Mouse (Mus musculus): ENCODE results near the gene Il2rg. TPM values are rescaled to one million over a fixed set of nuclear protein-coding genes. Genes with fewer than 3 reads are reported as not detected.

The Il2rg gene
- total and polyA plus RNA-seq, 3 experiments, result 82.6 to 294 (median 88.0) TPM

- Histone ChIP-seq H3K27me3 (replicated peaks) (no peaks in the 10 kb centered on the region), H3K79me2 (replicated peaks; ENCODE audit: control insufficient read depth, extremely low read depth, insufficient read depth, poor library complexity, severe bottlenecking) (peaks cover 30% of the 10 kb centered on the region), H3K9ac (ENCODE audit: insufficient read depth, low read depth) (peak overlapping the region; percentile 97), H3K4me3 (replicated peaks in 1 of 3; ENCODE audit: low read depth in 2 of 3, low read length in 2 of 3, poor library complexity in 1 of 3) (peak overlapping the region; percentile 64 to 88 (median 82)), H3K9me3 (replicated peaks; ENCODE audit: low read length) (no peaks in the 10 kb centered on the region), H3K36me3 (replicated peaks in 1 of 2; ENCODE audit: control insufficient read depth in 1 of 2, insufficient read depth in 1 of 2, low read length in 1 of 2) (peaks cover 34 to 46% of the 10 kb centered on the region in 2 experiments), H3K27ac (ENCODE audit: insufficient read depth, low read depth) (no peak overlapping the region; the same call in 1 of the 2 replicates), H3K4me1 (ENCODE audit: control insufficient read depth in 1 of 2, insufficient read depth in 2 of 2) (peaks cover 2 to 48% of the 10 kb centered on the region in 2 experiments; a peak in 2 of 4 replicates), H3K4me2 (ENCODE audit: insufficient read depth, low read depth, poor library complexity, severe bottlenecking) (peak overlapping the region; percentile 92)
- DNase-seq (ENCODE audit: extremely low read depth), result no peak
- no peak for TF ChIP-seq E2F4 (IDR thresholded peaks at IDR 0.05; ENCODE audit: insufficient replicate concordance, low read depth, low read length)
- no peak for TF ChIP-seq BHLHE40 (IDR thresholded peaks at IDR 0.05; ENCODE audit: low read depth, low read length)
- no peak for TF ChIP-seq MEF2A (IDR thresholded peaks at IDR 0.05; ENCODE audit: borderline replicate concordance, low read depth, low read length)
- TF ChIP-seq GABPA (IDR thresholded peaks at IDR 0.05; ENCODE audit: insufficient replicate concordance, low read depth, low read length), result no peak
- no peak for TF ChIP-seq MYC (IDR thresholded peaks at IDR 0.05; ENCODE audit: low read depth, low read length)
- no peak for TF ChIP-seq TCF12 (IDR thresholded peaks at IDR 0.05; ENCODE audit: low read depth, low read length)
- no peak for TF ChIP-seq UBTF (IDR thresholded peaks at IDR 0.05; ENCODE audit: low read depth, low read length)
- no peak for TF ChIP-seq POLR2A (IDR thresholded peaks at IDR 0.05; ENCODE audit: low read depth, low read length)
- TF ChIP-seq ZC3H11A (IDR thresholded peaks at IDR 0.05; ENCODE audit: low read depth, low read length), result no peak
- no peak for TF ChIP-seq MAFK (IDR thresholded peaks at IDR 0.05; ENCODE audit: insufficient replicate concordance, low read length)
- no peak for TF ChIP-seq CHD2 (IDR thresholded peaks at IDR 0.05; ENCODE audit: low read length)
- no peak for TF ChIP-seq MAX (IDR thresholded peaks at IDR 0.05; ENCODE audit: low read length)
- no peak for TF ChIP-seq USF1 (IDR thresholded peaks at IDR 0.05; ENCODE audit: low read depth, low read length)
- no peak for TF ChIP-seq SIN3A (IDR thresholded peaks at IDR 0.05; ENCODE audit: low read length)
- TF ChIP-seq MXI1 (IDR thresholded peaks at IDR 0.05; ENCODE audit: low read depth, low read length), result no peak
- dilution Hi-C loops (cut with MboI; ENCODE audit: extremely low pct_ligation_motif_present, extremely low pct_unique_long_range_greater_than_20kb, low sequenced_read_pairs), result no loop called here
- in situ Hi-C loops (cut with MboI; ENCODE audit: low pct_ligation_motif_present, low pct_unique_long_range_greater_than_20kb, low sequenced_read_pairs), result no loop called here
Observed at GRCm38 (mm10) chrX:101266631-101267030, 1.4 kb downstream of the Il2rg start.

GRCm38 (mm10) chrX:101263892-101264291 lies 4.2 kb downstream of the Il2rg start, which contains the start of gene Gm614:
Gene Gm614, minus strand, starts transcription at chrX:101263992.
- in situ Hi-C loops (cut with MboI; ENCODE audit: low pct_ligation_motif_present, low pct_unique_long_range_greater_than_20kb, low sequenced_read_pairs), result loop anchor here (5.0 kb wide), 1 partner anchor 63 kb away; no protein-coding TSS in a partner anchor
- TF ChIP-seq ZC3H11A (IDR thresholded peaks at IDR 0.05; ENCODE audit: low read depth, low read length) (no peak), ZNF384 (IDR thresholded peaks at IDR 0.05; ENCODE audit: low read depth, low read length) (no peak)

More at GRCm38 (mm10) chrX:101263892-101264291, 4.2 kb downstream of the Il2rg start, which contains the start of gene Gm614:
- peaks cover 30% of the 10 kb centered on the region for H3K79me2 ChIP-seq (replicated peaks; ENCODE audit: control insufficient read depth, extremely low read depth, insufficient read depth, poor library complexity, severe bottlenecking)
- peaks cover 46 to 64% of the 10 kb centered on the region in 2 experiments for H3K36me3 ChIP-seq (replicated peaks in 1 of 2; ENCODE audit: control insufficient read depth in 1 of 2, insufficient read depth in 1 of 2, low read length in 1 of 2)
- no peaks in the 10 kb centered on the region for H3K27me3 ChIP-seq (replicated peaks)
- no peak within 1 kb of the TSS for H3K27ac ChIP-seq (ENCODE audit: insufficient read depth, low read depth)
- no peak for DNase-seq (ENCODE audit: extremely low read depth)
- H3K9me3 ChIP-seq (replicated peaks; ENCODE audit: low read length), result no peaks in the 10 kb centered on the region
- no peak within 1 kb of the TSS for H3K4me3 ChIP-seq (replicated peaks in 1 of 3; ENCODE audit: low read depth in 2 of 3, low read length in 2 of 3, poor library complexity in 1 of 3)
- dilution Hi-C loops (cut with MboI; ENCODE audit: extremely low pct_ligation_motif_present, extremely low pct_unique_long_range_greater_than_20kb, low sequenced_read_pairs), result no loop called here
- peaks cover 6 to 40% of the 10 kb centered on the region in 2 experiments; a peak in 3 of 4 replicates for H3K4me1 ChIP-seq (ENCODE audit: control insufficient read depth in 1 of 2, insufficient read depth in 2 of 2)
- no peak within 1 kb of the TSS for H3K4me2 ChIP-seq (ENCODE audit: insufficient read depth, low read depth, poor library complexity, severe bottlenecking)
- H3K9ac ChIP-seq (ENCODE audit: insufficient read depth, low read depth), result no peak within 1 kb of the TSS

Data from CH12.LX (cell line).